Mouse (Mus musculus) spleen, adult 18-20 months (tissue): ENCODE data around the gene Egln1.

Source experiments
- DNase-seq, 2 experiments: peaks; one replicate each; pipeline ENCODE4 v3.0.0; 2022; ENCODE audit warnings: mixed read lengths in 2 of 2

The Egln1 gene

DNA sequence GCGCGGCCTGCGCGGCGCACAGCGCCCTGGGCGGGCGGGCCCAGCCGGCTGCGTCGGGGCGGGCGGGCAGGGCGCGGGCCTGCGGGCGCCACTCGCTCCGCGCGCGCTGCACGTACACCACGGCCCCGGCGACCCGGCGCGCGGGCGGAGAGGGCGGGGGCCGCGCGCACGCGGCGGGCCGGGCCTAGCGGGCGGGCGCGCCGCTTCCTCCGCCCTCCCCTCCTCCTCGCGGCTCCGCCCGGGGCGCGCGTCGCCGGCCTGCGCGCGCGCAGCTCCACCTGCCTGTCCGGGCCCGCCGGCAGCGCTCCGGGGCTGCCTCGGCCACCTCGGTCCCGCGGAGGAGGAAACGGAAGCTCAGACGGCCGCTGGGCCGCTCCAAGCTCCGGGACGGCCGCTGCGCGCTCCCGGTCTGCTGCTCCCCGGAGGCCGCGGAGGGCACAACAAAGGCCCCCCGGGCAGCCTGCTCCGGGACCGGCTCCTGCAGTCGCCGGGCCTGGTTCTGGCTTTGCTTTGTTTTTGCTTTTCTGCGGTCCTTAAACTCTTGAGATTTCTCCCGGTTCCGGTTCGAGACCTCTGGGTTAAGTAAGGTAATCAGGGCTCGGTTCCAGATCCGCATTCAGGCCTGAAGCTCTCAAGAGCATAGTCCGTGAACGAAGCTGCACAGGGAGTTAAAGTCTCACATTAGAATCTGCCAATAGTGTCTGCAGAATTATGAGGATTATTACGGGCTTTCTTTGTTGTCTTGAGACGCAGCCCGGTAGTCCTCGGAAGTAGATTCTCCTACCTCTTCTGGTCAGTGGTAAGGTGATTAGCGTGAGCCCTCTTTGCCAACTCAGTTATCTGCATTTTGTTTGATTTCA is at the start of gene Egln1:
Gene Egln1, minus strand, starts transcription at position 116 of the 860 bp plus-strand sequence.
- DNase-seq: peak; percentile 77 to 78

GRCm38 (mm10) chr8:124995776-124996175 is 46.7 kb upstream of the Egln1 start:
- no peak for DNase-seq

DNA sequence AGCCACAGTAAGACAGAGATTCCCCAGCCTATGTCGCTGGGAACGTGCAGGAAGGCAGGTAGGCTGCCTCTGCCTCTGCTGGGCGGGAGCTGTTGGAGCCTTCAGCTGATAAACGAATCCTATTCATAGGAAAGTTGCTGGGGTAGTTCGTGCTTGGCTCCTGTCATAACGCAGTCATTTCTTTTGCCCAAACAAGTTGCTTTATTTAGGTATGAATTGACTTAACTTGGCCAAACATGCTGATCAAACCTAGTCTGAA is 42.5 kb upstream of the Egln1 start:
- no peak for DNase-seq

- no peak for DNase-seq
Measured at GRCm38 (mm10) chr8:124990923-124991667, 42.0 kb upstream of the Egln1 start.

DNA sequence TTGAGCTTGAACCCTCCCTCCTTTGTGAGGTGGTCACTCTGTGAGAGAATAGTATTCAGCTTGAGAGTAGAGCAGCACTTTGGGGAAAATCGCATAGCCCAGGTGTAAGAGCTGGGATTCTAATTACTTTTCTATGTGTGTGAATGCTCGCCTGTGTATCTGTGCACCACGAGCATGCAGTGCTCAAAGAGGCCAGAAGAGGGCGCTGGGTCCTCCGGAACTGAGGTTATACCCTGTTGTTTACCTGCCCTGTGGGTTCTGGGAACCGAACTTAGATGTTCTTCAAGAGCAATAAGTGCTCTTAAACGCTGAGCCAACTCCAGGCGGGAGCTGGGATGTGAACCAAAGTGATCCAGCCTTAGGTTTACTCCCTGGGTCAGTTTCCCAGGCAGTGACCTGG is 31.7 kb upstream of the Egln1 start:
- DNase-seq: no peak

DNA sequence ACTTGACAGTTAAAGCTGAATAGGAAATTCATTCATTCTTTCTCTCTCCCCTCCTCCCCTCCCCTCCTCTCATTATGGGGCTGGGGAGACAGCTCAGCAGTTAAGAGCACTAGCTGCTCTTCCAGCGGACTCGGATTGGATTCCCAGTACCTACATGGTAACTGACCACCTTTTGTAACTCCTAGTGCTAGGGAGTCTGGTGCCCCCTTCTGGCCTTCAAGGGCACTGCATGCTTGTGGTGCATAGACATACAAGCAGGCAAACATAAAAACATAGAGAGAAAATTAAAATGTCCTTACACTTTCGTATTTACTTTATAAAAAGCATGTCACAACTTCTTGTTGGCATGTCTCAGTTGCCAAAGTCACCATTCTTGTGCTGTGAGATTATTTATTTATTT is 30.9 kb upstream of the Egln1 start:
- no peak for DNase-seq

DNA sequence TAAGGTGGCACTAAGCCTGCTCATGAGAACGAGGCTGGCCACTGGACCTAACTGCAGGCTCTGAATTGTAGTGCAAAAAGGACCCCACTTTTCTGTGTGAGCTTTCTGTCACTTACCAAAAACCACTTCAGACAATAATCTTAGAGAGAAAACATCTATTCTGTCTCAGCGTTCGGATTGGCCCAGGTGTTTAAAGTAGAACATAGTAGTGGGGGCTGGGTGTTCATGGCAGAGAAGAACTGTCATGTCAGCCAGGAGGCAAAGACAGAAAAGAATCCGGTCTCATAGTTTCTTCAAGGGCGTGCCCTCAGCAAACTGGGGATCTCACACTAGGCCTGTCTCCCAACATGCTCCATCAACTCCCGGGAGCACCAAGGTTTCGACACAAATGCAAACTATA is 28.9 kb upstream of the Egln1 start:
- no peak for DNase-seq

DNA sequence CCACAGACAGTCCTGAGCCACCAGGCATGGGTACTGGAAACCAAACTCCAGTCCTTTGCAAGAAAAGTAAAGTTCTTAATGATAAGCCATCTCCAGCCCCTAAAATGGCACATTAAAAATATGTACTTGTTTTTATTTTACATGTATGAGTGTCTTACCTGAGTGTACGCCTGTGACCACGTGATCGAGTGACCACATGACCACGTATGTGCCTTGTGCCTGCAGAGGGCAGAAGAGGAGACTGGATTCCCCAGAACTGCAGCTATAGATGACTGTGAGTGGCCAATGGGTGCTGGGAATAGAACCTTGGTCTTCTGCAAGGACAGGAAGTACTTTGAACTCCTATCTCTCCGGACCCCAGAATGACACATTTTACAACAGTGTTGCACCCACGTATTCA is 27.1 kb upstream of the Egln1 start:
- DNase-seq: no peak

- DNase-seq: no peak
Measured at GRCm38 (mm10) chr8:124974254-124974653, 25.1 kb upstream of the Egln1 start.

GRCm38 (mm10) chr8:124973221-124973620 is 24.1 kb upstream of the Egln1 start:
- no peak for DNase-seq

- DNase-seq: no peak
Measured at GRCm38 (mm10) chr8:124970312-124970933, 21.3 kb upstream of the Egln1 start.

DNA sequence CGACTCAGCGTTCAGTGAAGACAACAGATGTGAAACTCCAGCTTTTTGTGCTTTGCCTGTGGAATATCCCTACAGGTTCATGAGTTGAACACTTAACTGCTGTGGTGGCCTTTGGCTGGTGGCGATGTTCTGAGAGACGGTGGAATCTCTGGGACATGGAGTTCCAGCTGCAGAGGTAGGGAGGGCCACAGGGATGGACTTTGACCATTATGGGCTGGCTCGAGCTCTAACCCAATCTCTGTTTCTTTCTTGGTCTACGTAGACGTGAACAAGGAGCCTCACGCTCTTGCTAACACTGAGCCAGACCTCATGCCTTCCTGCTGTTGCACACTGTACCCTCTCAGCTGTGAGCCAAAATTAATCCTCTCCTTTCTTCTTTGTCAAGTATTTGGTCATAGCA is 15.8 kb upstream of the Egln1 start:
- DNase-seq: no peak

DNA sequence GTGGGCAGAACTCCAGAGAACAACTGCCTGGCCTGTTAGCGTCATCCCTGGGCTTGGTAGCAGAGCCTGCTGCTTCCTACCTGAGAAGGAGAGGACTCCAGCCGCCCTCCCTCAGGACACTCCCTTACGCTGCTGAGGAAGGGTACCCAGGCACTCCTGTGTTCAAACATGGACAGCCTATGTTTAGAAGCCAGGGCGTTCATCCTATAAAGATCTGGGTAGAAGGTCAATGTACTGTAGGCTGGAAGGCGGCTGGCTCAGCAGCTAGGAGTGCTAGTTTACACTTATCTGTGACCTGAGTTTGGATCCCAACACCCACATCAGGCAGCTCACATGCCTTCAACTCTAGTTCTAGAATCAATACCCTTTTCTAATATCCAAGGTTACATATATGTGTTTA is 14.1 kb upstream of the Egln1 start:
- no peak for DNase-seq

DNA sequence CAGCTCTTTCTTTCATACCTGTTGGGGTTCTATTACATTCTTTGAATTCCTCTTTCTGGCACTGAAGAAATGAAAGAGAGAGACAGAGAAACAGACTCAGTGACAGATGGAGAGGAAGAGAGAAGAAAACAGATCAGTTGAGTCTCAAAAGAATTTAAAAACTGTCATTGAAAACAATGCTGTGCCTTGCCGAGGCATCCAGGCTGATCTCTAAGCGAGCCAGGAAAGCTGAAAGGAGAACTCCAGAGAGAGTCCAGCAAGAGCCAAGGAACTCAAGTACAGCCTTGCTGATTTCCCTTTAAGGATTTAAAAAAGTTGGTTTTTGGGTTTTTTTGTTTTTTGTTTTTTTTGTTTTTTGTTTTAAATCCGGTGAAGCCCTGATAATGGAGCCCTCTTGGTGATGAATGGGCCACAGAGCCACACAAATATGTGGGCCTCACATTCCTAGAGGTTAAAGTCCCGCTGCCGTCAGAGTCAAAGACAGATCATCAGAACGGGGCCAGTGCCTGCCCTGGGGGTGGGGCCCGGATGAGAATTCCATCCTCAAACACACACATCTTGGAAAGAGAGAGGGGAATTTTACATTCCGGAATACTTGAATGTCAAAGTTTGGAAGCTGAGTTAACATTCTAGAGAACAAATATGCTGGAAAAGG is 11.2 kb upstream of the Egln1 start:
- DNase-seq: no peak

DNA sequence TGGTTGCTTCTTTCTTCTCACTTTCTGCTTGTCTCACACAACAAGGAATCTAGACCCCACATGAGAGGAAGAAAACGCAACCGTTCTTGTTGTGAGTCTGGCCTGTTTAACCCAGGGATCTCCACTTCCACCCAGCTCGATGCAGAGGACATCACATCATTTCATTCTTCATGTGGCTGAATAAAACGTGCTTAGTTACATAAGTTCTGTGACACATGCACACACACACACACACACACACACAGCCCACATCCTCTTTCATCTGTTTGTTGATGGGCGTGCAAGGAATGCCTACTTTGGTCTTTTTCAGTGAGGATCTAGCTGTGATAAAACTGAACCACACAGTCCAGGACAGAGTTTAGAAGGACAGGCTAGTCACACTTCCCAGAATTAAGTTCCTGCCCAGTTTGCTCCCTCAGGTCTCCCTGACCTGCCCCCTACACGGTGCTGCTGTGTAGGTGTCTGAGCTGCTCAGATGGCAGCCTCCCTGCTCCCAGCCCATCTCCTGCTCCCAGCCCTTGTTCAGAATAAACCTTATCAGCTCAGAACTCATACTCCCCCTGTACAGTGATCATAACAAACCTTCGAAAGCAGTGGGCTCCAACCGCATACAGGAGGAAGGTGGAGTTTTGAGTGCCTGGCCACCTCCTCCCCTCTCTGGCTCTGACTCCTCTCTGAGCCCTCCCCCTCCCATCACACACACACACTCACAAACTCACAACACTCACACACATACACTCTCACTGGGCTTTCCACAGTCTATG is 10.5 kb upstream of the Egln1 start:
- no peak for DNase-seq

GRCm38 (mm10) chr8:124954572-124955082 is 5.5 kb upstream of the Egln1 start:
- DNase-seq: no peak

- no peak for DNase-seq
Measured at GRCm38 (mm10) chr8:124953188-124953587, 4.1 kb upstream of the Egln1 start.

GRCm38 (mm10) chr8:124950865-124951264 is 1.7 kb upstream of the Egln1 start:
- no peak for DNase-seq

DNA sequence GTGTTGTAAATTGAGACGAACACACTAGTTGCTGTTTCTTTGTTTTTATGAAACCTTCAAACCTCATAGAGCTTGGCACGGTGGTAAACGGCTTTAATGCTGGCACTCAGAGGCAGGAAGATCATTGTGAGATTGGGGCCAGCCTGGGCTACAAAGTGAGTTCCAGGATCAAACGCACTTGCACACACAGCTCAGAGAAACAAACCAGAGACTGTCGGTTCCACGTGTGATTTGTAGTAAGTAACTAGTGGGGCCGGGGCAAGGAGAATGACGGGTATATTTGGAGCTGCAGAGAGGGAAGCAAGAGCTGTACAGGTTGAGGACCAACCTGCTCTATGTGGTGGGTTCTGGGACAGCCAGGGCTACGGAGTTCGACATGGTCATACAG is 939 bp upstream of the Egln1 start:
- DNase-seq: no peak

DNA sequence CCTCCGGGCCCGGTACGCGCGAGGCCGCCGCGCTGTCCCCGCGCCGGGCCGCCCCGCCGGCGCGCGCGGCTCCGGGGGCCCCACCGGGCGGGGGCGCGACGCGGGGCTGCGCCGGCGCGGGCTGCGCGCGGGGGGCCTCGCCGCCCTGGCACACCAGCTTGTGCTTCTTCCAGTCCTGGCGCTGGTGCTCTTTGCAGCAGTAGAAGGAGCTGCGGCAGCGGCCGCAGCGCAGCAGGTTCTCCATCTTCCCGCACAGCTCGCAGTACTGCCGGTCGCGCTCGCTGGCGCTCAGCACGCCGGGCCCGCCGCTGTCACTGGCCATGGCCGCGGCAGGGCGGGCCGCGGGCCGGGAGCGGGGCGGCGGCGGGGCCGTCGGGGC is 402 bp downstream of the Egln1 start:
- no peak for DNase-seq

GRCm38 (mm10) chr8:124947865-124948732 is 1.0 kb downstream of the Egln1 start:
- peak; percentile 25 to 45 for DNase-seq

DNA sequence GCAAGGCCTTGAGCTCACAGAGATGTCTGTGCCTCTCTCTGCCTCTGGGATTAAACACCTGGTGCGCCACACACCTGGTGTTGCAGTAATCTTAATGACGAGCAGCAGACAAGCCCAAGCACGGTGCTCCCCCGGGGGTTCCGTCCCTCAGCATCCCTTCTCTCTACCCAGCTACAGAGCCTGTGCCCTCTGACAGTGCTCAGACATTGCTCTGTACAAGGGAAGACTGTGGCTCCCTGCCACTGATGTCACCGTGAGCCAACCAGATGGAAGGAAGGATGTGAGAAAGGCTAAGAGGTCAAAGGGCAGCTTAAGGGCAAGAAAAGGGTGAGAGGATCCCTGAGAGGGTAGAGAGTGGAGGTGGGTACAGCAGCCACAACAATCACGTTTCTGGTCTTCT is 4.7 kb downstream of the Egln1 start:
- no peak for DNase-seq
